Mouse (Mus musculus): ENCODE measurements around the gene Pex14.
A peak's percentile ranks its signal among the peaks of the same experiment; 100 is the strongest.

Pex14 gene

GRCm38 (mm10) chr4:149049351-149050159 is 50.1 kb downstream of the Pex14 start:
- DNase-seq: peak; percentile 70

- peak; percentile 71 for DNase-seq
Measured at GRCm38 (mm10) chr4:149048625-149049228, 50.9 kb downstream of the Pex14 start.

GRCm38 (mm10) chr4:149047360-149047759 is 52.3 kb downstream of the Pex14 start:
- DNase-seq: peak; percentile 84

- no peak for DNase-seq
Measured at GRCm38 (mm10) chr4:149045885-149046284, 53.8 kb downstream of the Pex14 start.

- no peak for DNase-seq
Measured at GRCm38 (mm10) chr4:149040289-149040688, 59.4 kb downstream of the Pex14 start.

GRCm38 (mm10) chr4:149037706-149038105 is 62.0 kb downstream of the Pex14 start:
- no peak for DNase-seq

GRCm38 (mm10) chr4:149036592-149036991 is 63.1 kb downstream of the Pex14 start:
- no peak for DNase-seq

- DNase-seq: no peak
Measured at GRCm38 (mm10) chr4:149031507-149031906, 68.2 kb downstream of the Pex14 start.

- peak; percentile 46 for DNase-seq
Measured at GRCm38 (mm10) chr4:149027571-149027970, 72.1 kb downstream of the Pex14 start.

GRCm38 (mm10) chr4:149025242-149025641 is 74.4 kb downstream of the Pex14 start:
- DNase-seq: no peak

- DNase-seq: no peak
Measured at GRCm38 (mm10) chr4:149021021-149021420, 78.7 kb downstream of the Pex14 start.

- DNase-seq: no peak
Measured at GRCm38 (mm10) chr4:149019456-149019855, 80.2 kb downstream of the Pex14 start.

- no peak for DNase-seq
Measured at GRCm38 (mm10) chr4:149006756-149007155, 92.9 kb downstream of the Pex14 start.

GRCm38 (mm10) chr4:149006107-149006506 is 93.6 kb downstream of the Pex14 start:
- no peak for DNase-seq

- DNase-seq: no peak
Measured at GRCm38 (mm10) chr4:149002441-149003093, 97.1 kb downstream of the Pex14 start.

GRCm38 (mm10) chr4:149001515-149001914 is 98.2 kb downstream of the Pex14 start:
- DNase-seq: no peak

GRCm38 (mm10) chr4:149000746-149001145 is 98.9 kb downstream of the Pex14 start:
- no peak for DNase-seq

- DNase-seq: no peak
Measured at GRCm38 (mm10) chr4:148993948-148994347, 105.7 kb downstream of the Pex14 start.

- DNase-seq: peak; percentile 51
Measured at GRCm38 (mm10) chr4:148990038-148990437, 109.6 kb downstream of the Pex14 start.

GRCm38 (mm10) chr4:148985541-148986476 is 113.9 kb downstream of the Pex14 start:
- peak; percentile 59 for DNase-seq

- peak; percentile 56 for DNase-seq
Measured at GRCm38 (mm10) chr4:148984701-148985540, 114.8 kb downstream of the Pex14 start.

- no peak for DNase-seq
Measured at GRCm38 (mm10) chr4:148982274-148982673, 117.4 kb downstream of the Pex14 start.

All from embryo, embryonic 11 days (tissue).